Mouse (Mus musculus) liver, postnatal 0 days (tissue): ENCODE measurements around the gene Neurl4.

Source experiments
- CTCF ChIP-seq: sonication (generic); IDR thresholded peaks from 2 replicates; pipeline ENCODE4 v1.5.1; 2016; ENCODE audit warnings: antibody characterized with exemption, low read depth
- EP300 ChIP-seq: IDR thresholded peaks from 2 replicates; pipeline ENCODE4 v1.6.1; 2016; ENCODE audit warnings: antibody characterized with exemption, low read depth, mild to moderate bottlenecking

GRCm38 (mm10) chr11:69901993-69902392, 1.1 kb downstream of the Neurl4 start:
- TF ChIP-seq EP300 (no peak), CTCF (no peak)
